Mouse (Mus musculus) neural tube, embryonic 10.5 days (tissue): ENCODE results near the gene Lyzl4.
A peak's percentile ranks its signal among the peaks of the same experiment; 100 is the strongest.

Source experiments
- DNase-seq: peaks from one replicate; pipeline ENCODE4 v3.0.0-alpha.2; 2017; ENCODE audit warnings: low spot score; ENCODE audit errors: extremely low spot score

The Lyzl4 gene

DNA sequence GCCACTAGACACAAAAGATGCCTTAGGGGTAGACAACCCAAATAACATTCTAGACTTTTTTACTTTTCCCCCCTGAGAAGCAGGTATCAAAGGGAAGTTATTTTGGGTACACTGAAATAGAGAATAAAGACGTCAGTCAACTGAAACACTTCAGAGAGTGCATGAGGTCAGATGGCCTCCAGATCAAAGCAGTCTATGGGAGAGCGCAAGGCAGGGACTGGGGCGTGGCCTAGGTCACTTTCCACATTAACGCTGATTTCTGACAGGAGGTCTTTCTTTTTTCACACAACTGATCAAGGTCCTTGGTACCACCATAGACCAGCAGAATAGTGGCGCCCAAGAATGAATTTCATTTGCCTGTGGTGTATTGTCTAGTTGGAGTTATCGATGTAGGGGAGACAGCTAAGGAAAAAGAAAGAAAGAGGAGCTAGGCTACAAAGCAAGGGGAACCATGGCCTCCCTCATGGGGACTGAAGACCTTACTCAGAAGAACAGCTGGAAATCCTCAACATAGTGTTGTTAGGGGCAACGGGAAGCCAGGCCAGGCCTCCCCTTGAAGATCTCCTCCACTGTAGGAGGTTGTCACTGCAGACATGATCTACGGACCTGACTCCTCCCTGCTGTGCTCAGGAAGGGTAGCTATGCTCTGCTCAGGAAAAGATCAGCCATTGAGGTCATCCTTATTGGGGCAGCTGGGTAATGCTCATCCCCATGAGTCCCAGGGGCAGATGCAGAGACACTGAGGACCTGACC is 113.1 kb downstream of the Lyzl4 start:
- peak; percentile 14 for DNase-seq
